Mouse (Mus musculus): ENCODE results near the gene Fndc3b. TPM values are rescaled to one million over a fixed set of nuclear protein-coding genes. Genes with fewer than 3 reads are reported as not detected.
A peak's percentile ranks its signal among the peaks of the same experiment; 100 is the strongest.

Gene Fndc3b
- polyA plus RNA-seq, 1 experiment from 2014 or later, result 21.9 TPM

DNA sequence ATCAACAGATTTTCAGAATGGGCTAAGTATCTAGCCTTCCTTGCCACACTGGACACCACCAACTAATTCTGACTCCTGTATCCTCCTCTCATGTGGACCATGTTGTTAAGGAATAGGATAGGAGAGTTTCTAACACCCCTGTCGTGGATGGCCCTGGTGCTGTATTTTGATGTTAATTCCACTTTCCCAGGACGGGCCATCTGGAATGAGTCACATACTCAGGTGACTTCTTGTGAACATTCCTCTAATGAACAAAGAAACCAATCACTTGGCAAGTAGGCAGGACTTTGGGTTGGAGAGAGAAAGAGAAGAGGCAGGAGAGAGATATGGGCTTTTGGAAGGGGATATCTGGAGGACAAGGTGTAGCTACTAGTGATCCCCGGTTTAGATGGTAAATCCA, 204.2 kb downstream of the Fndc3b start:
- no peak overlapping the region for H3K27ac ChIP-seq
- 82% methylated on average over 3 of the region's 3 CpGs for WGBS
- peaks cover 22% of the 10 kb centered on the region for H3K4me1 ChIP-seq
- H3K27me3 ChIP-seq (ENCODE audit: insufficient read depth, poor library complexity, severe bottlenecking), result no peaks in the 10 kb centered on the region
- DNase-seq (ENCODE audit: low spot score), result no peak
- peaks cover 46% of the 10 kb centered on the region for H3K36me3 ChIP-seq
- H3K4me3 ChIP-seq, result no peak overlapping the region
- H3K9me3 ChIP-seq, result no peaks in the 10 kb centered on the region

DNA sequence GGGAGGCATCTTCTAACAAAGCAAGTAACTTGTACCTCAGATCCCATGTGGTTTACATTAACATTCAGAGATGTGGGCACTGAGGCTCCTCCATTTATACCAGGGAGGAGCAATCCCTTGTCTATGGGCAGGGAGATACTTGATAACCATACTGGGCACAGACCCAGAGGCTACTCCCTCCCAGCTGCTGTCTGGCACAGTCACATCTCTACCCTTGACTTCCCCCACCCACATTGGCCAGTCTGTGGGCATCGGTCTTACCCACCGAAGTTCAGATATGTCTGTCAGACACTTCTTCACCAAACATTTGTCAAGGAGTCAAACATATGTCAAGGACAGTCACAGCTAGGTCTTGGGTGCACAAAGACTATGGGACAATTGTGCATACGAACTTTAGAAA, 205.5 kb downstream of the Fndc3b start:
- H3K4me1 ChIP-seq, result peaks cover 22% of the 10 kb centered on the region
- WGBS, result 77% methylated on average over 3 of the region's 3 CpGs
- H3K27me3 ChIP-seq (ENCODE audit: insufficient read depth, poor library complexity, severe bottlenecking), result no peaks in the 10 kb centered on the region
- no peak overlapping the region for H3K4me3 ChIP-seq
- peaks cover 55% of the 10 kb centered on the region for H3K36me3 ChIP-seq
- no peaks in the 10 kb centered on the region for H3K9me3 ChIP-seq
- no peak for DNase-seq (ENCODE audit: low spot score)
- no peak overlapping the region for H3K27ac ChIP-seq

DNA sequence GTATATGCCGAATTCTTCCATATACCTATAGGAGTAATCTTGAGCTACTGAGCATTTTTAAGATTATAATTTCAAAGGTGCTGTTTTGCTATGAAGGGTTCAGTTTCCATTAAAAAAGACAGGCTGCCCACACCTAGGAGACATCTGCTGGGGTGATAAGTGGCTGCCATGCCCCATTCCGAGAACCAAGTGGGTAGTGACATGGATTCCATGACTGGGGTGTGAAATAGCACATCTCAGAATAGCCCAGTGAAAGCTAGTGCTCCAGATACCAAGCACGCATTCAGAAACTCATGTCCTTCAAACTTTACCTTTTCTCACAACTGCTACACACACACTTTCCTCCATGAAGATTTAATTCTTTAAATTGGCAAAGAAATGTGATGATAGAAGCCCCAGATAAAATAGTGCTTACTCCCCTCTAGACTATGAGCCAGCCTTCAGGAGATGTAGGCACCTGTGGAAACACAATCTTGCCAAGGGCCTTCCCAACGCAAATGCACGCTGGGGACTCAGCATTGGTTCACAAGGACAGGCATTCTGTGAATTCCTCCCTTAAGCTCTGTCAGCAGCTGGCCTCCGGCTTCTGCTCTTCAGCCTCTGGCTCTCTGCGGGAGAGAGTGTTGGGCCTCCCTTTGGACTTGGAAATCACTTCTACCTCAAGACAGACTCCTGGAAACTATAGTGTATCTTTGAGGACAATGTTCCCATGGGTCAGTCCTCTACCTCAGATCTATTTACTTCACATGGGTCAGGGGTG, 207.6 kb downstream of the Fndc3b start:
- Histone ChIP-seq H3K36me3 (peaks cover 61% of the 10 kb centered on the region), H3K9me3 (no peaks in the 10 kb centered on the region), H3K4me3 (no peak overlapping the region), H3K27ac (peak overlapping the region; percentile 29; the same call in 1 of the 2 replicates), H3K27me3 (ENCODE audit: insufficient read depth, poor library complexity, severe bottlenecking) (no peaks in the 10 kb centered on the region), H3K4me1 (peaks cover 22% of the 10 kb centered on the region)
- 59% methylated on average over 7 of the region's 7 CpGs for WGBS
- DNase-seq (ENCODE audit: low spot score), result no peak

DNA sequence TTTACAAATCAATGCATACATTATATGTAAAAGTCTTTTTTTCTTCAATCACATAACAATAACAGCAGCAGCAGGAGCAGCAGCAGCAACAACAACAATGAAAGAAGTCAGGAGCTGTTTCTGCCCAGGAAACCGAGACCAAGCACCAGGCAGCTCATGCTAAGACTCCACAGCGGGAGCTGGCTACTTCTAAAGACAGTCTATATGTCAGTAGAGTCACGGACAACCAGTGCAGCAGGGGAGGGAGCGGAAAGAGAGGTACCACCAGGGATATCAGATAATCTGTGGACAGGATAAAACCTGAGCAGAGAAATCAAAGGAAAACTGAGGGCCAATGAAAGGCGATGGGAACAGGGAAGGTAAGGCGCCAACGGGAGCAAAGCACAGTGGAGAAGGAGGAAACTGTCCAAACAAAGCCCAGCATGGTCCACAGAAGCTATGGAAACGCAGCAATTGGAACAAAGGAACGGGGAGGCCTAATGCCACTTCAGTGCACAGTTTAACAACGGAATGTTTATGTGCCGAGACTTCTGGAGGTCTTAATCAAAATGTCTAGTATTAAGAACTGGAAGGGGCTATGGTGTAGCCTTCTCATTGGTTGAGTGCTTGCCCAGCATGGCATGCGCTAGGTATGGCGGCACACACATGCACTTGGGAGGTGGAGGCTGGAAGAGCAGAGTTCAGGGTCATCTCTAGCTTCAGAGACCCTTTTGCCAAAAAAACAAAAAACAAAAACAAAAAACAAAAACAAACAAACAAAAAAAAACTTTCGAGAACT, 215.6 kb downstream of the Fndc3b start:
- peaks cover 48% of the 10 kb centered on the region for H3K36me3 ChIP-seq
- H3K9me3 ChIP-seq, result no peaks in the 10 kb centered on the region
- DNase-seq (ENCODE audit: low spot score), result no peak
- H3K4me3 ChIP-seq, result no peak overlapping the region
- H3K4me1 ChIP-seq, result peaks cover 14% of the 10 kb centered on the region
- 0 out of 2 replicates have a peak overlapping the region, but pooled peaks have one; percentile 36 for H3K27ac ChIP-seq
- H3K27me3 ChIP-seq (ENCODE audit: insufficient read depth, poor library complexity, severe bottlenecking), result no peaks in the 10 kb centered on the region
- 83% methylated on average over 14 of the region's 14 CpGs for WGBS

- Histone ChIP-seq H3K4me3 (no peak overlapping the region), H3K36me3 (peaks cover 40% of the 10 kb centered on the region), H3K9me3 (no peaks in the 10 kb centered on the region), H3K4me1 (peaks cover 22% of the 10 kb centered on the region), H3K27me3 (ENCODE audit: insufficient read depth, poor library complexity, severe bottlenecking) (no peaks in the 10 kb centered on the region), H3K27ac (no peak overlapping the region)
- 71% methylated on average over 6 of the region's 6 CpGs for WGBS
- DNase-seq (ENCODE audit: low spot score), result no peak
These were observed 216.4 kb downstream of the Fndc3b start for GRCm38 (mm10) chr3:27494698-27495097.

- Histone ChIP-seq H3K27me3 (ENCODE audit: insufficient read depth, poor library complexity, severe bottlenecking) (no peaks in the 10 kb centered on the region), H3K27ac (no peak overlapping the region), H3K4me3 (no peak overlapping the region), H3K36me3 (peaks cover 43% of the 10 kb centered on the region), H3K4me1 (peaks cover 28% of the 10 kb centered on the region), H3K9me3 (no peaks in the 10 kb centered on the region)
- no peak for DNase-seq (ENCODE audit: low spot score)
- 87% methylated on average over 8 of the region's 8 CpGs for WGBS
These were observed 217.0 kb downstream of the Fndc3b start for GRCm38 (mm10) chr3:27494066-27494465.

DNA sequence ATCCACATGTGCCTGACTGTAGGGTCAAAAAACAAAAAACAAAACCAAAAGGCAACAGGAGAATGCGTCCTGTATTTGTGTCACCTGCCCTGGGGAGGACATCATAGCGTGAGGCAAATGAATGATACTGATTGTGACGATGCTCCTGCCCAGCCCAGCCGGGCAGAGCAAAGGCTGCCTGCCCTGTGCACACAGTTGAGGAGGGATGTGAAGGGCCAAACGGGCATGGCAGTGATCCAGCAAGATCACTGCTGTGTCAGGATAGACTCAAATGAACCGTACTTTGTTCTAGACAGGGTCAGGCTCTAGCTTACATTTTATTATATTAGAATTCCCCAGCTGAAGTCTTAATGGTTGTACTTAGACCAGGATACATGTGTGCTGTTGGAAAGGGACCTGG, 219.3 kb downstream of the Fndc3b start:
- H3K27me3 ChIP-seq (ENCODE audit: insufficient read depth, poor library complexity, severe bottlenecking), result no peaks in the 10 kb centered on the region
- H3K9me3 ChIP-seq, result no peaks in the 10 kb centered on the region
- DNase-seq (ENCODE audit: low spot score), result no peak
- no peak overlapping the region for H3K4me3 ChIP-seq
- peak overlapping the region; percentile 65; the same call in 1 of the 2 replicates for H3K27ac ChIP-seq
- WGBS, result 82% methylated on average over 6 of the region's 6 CpGs
- peaks cover 40% of the 10 kb centered on the region for H3K36me3 ChIP-seq
- peaks cover 37% of the 10 kb centered on the region for H3K4me1 ChIP-seq

DNA sequence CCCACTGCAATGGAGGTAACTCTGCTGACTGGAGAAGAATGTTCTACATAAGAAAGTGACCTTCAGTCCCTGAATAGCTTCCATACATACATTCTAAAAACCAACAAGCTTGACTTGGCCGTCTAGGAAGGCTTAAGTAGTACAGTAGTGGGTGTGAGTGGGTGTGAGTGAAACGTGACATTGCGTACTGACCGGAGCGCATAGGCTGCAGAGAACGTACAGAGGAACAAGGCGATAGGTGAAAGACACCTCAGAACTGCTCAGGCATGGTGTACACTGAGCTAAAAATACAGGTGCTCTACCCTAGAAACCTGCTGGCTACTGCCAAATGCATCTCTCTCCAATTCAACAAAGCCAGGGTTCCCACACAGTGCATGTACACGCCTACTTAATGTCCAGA, 219.7 kb downstream of the Fndc3b start:
- Histone ChIP-seq H3K4me1 (peaks cover 37% of the 10 kb centered on the region), H3K27me3 (ENCODE audit: insufficient read depth, poor library complexity, severe bottlenecking) (no peaks in the 10 kb centered on the region), H3K27ac (peak overlapping the region; percentile 65), H3K4me3 (no peak overlapping the region), H3K9me3 (no peaks in the 10 kb centered on the region), H3K36me3 (peaks cover 43% of the 10 kb centered on the region)
- no peak for DNase-seq (ENCODE audit: low spot score)
- WGBS, result 52% methylated on average over 8 of the region's 8 CpGs

DNA sequence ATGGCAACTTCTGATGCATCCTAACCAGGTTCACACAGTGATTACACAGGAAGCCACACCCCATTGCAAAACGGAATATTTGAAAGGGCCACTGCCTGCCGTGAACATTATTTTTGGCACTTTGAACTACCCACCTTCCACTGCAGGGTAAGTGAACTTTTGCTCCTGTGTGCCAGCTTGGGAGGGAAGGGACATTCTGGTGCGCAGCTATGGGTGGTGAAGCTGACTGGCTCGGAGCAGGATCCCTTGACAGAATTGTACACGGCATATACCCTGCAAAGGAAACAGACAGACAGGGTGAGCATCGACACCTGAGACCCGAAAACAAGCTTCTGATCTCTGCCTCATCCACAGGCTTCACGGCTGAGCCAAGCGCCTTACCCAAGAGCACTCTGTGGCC, 220.2 kb downstream of the Fndc3b start:
- no peak for DNase-seq (ENCODE audit: low spot score)
- H3K27ac ChIP-seq, result peak overlapping the region; percentile 65
- no peaks in the 10 kb centered on the region for H3K9me3 ChIP-seq
- H3K27me3 ChIP-seq (ENCODE audit: insufficient read depth, poor library complexity, severe bottlenecking), result no peaks in the 10 kb centered on the region
- H3K4me1 ChIP-seq, result peaks cover 37% of the 10 kb centered on the region
- no peak overlapping the region for H3K4me3 ChIP-seq
- H3K36me3 ChIP-seq, result peaks cover 43% of the 10 kb centered on the region
- 68% methylated on average over 9 of the region's 9 CpGs for WGBS

GRCm38 (mm10) chr3:27489550-27489949, 221.6 kb downstream of the Fndc3b start:
- no peak overlapping the region for H3K4me3 ChIP-seq
- H3K9me3 ChIP-seq, result no peaks in the 10 kb centered on the region
- peaks cover 47% of the 10 kb centered on the region for H3K36me3 ChIP-seq
- peaks cover 37% of the 10 kb centered on the region for H3K4me1 ChIP-seq
- H3K27ac ChIP-seq, result no peak overlapping the region
- no peaks in the 10 kb centered on the region for H3K27me3 ChIP-seq (ENCODE audit: insufficient read depth, poor library complexity, severe bottlenecking)
- 71% methylated on average over 6 of the region's 6 CpGs for WGBS
- no peak for DNase-seq (ENCODE audit: low spot score)

DNA sequence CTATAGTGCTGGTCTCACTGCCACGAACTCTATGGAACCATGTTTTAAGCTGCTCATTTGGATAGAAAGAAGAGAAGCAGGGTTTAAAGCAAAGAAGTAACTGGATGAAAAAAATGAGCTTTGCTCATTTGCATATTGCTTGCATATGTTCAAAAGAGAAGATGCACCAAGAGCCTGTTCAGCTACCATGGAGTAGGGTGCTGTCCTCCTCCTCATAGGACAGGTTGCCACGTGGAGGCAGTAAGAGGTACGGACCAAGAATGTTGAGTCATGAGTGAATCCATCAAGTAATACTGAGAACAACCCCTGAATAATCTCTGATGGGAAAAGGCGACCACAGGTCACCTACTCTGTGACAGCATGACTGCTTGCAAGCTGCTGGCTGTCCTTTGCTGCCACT, 226.0 kb downstream of the Fndc3b start:
- H3K4me3 ChIP-seq, result no peak overlapping the region
- peaks cover 26% of the 10 kb centered on the region for H3K4me1 ChIP-seq
- H3K27me3 ChIP-seq (ENCODE audit: insufficient read depth, poor library complexity, severe bottlenecking), result no peaks in the 10 kb centered on the region
- H3K36me3 ChIP-seq, result peaks cover 54% of the 10 kb centered on the region
- H3K27ac ChIP-seq, result no peak overlapping the region
- no peaks in the 10 kb centered on the region for H3K9me3 ChIP-seq
- DNase-seq (ENCODE audit: low spot score), result no peak
- WGBS, result 82% methylated on average over 4 of the region's 4 CpGs

GRCm38 (mm10) chr3:27484698-27485097, 226.4 kb downstream of the Fndc3b start:
- Histone ChIP-seq H3K36me3 (peaks cover 58% of the 10 kb centered on the region), H3K9me3 (no peaks in the 10 kb centered on the region)
- 68% methylated on average over 3 of the region's 3 CpGs for WGBS

DNA sequence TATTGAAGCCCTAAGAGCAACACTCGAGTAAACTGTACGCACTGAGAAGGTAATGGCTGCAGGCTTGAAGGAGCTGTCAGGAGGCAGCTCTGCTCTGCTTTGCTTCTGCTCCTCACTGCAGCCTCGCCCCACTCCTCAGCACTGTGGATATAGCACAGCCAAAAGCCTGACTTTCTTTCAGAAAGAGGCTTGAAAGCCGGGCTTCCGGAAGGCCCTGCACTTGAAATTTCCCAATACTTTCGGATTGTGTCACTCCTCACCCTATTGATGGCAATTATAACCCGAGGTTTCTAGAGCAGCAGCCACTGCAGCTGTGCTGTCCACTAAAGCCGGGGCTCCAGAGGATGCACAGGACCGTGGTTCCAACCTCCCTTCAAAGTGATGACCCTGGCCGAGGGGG, 227.3 kb downstream of the Fndc3b start:
- Histone ChIP-seq H3K27ac (no peak overlapping the region), H3K4me1 (peaks cover 25% of the 10 kb centered on the region), H3K4me3 (no peak overlapping the region), H3K27me3 (ENCODE audit: insufficient read depth, poor library complexity, severe bottlenecking) (no peaks in the 10 kb centered on the region), H3K36me3 (peaks cover 58% of the 10 kb centered on the region), H3K9me3 (no peaks in the 10 kb centered on the region)
- DNase-seq (ENCODE audit: low spot score), result no peak
- WGBS, result 84% methylated on average over 10 of the region's 10 CpGs

More at GRCm38 (mm10) chr3:27484698-27485097, 226.4 kb downstream of the Fndc3b start:
- Histone ChIP-seq H3K4me3 (no peak overlapping the region), H3K4me1 (peaks cover 26% of the 10 kb centered on the region), H3K27me3 (ENCODE audit: insufficient read depth, poor library complexity, severe bottlenecking) (no peaks in the 10 kb centered on the region), H3K27ac (no peak overlapping the region)
- no peak for DNase-seq (ENCODE audit: low spot score)
